Mouse (Mus musculus) limb, embryonic 12.5 days (tissue): ENCODE measurements around the gene Abca6. TPM values are rescaled to one million over a fixed set of nuclear protein-coding genes. Genes with fewer than 3 reads are reported as not detected.

Experiments
- ATAC-seq: fragments of 200-750 bp; cut with Nextera tagmentation; 2 replicates; pipeline ENCODE4 v1.8.0; 2017; ENCODE audit warnings: low read depth, moderate TSS enrichment; ENCODE audit not compliant: insufficient number of reproducible peaks, insufficient read depth, low FRiP score, low TSS enrichment
- H3K27ac ChIP-seq: fragments of 300-500 bp; sonication (generic); 2 replicates; pipeline ENCODE4 v1.5.1; 2016; ENCODE audit warnings: mild to moderate bottlenecking, moderate library complexity
- H3K27me3 ChIP-seq: fragments of 300-500 bp; sonication (generic); 2 replicates; pipeline ENCODE4 v1.6.1; 2016; ENCODE audit warnings: mild to moderate bottlenecking, moderate library complexity
- H3K36me3 ChIP-seq: fragments of 300-500 bp; sonication (generic); 2 replicates; pipeline ENCODE4 v1.6.1; 2016; ENCODE audit warnings: mild to moderate bottlenecking, moderate library complexity
- H3K4me1 ChIP-seq: fragments of 300-500 bp; sonication (generic); replicated peaks from 2 replicates; pipeline ENCODE4 v1.6.1; 2016
- H3K4me2 ChIP-seq: fragments of 300-500 bp; sonication (generic); 2 replicates; pipeline ENCODE4 v1.6.1; 2016; ENCODE audit warnings: mild to moderate bottlenecking, moderate library complexity
- H3K4me3 ChIP-seq: fragments of 300-500 bp; sonication (generic); replicated peaks from 2 replicates; pipeline ENCODE4 v1.5.1; 2016; ENCODE audit warnings: mild to moderate bottlenecking
- H3K9ac ChIP-seq: fragments of 300-500 bp; sonication (generic); replicated peaks from 2 replicates; pipeline ENCODE4 v1.6.1; 2016; ENCODE audit warnings: mild to moderate bottlenecking, moderate library complexity
- H3K9me3 ChIP-seq: fragments of 300-500 bp; sonication (generic); 2 replicates; pipeline ENCODE4 v1.6.1; 2016; ENCODE audit warnings: mild to moderate bottlenecking, moderate library complexity
- WGBS: fragments of 180-500 bp; shearing (Covaris S2); methylation state at CpG from one replicate; pipeline ENCODE4 v1.1.7; 2016; 5-methylcytosine and 5-hydroxymethylcytosine counted together
- polyA plus RNA-seq: library from polyadenylated mRNA; unstranded; fragments of >200 nt; fragmentation: Nextera tagmentation; extraction: Ambion mirVana; gene quantifications from 2 replicates; pipeline ENCODE4 v1.2.1, GENCODE M21; 2016

Abca6 gene
- polyA plus RNA-seq, 1 experiment from 2014 or later = 0.13 TPM

- Histone ChIP-seq H3K9me3 (no peaks in the 10 kb centered on the region), H3K4me1 (no peaks in the 10 kb centered on the region), H3K4me3 (no peak overlapping the region), H3K9ac (no peak overlapping the region), H3K4me2 (no peak overlapping the region), H3K27ac (no peak overlapping the region), H3K36me3 (no peaks in the 10 kb centered on the region), H3K27me3 (no peaks in the 10 kb centered on the region)
- ATAC-seq = no peak
- 96% methylated on average over 6 of the region's 6 CpGs for WGBS
These were observed 15.7 kb upstream of the Abca6 start for GRCm38 (mm10) chr11:110267232-110267631.

- Histone ChIP-seq H3K4me3 (no peak overlapping the region), H3K4me1 (no peaks in the 10 kb centered on the region), H3K27ac (no peak overlapping the region), H3K27me3 (no peaks in the 10 kb centered on the region), H3K36me3 (no peaks in the 10 kb centered on the region), H3K9ac (no peak overlapping the region), H3K4me2 (no peak overlapping the region), H3K9me3 (no peaks in the 10 kb centered on the region)
- 90% methylated on average over 11 of the region's 11 CpGs for WGBS
- ATAC-seq = no peak
These were observed 15.2 kb upstream of the Abca6 start for GRCm38 (mm10) chr11:110266757-110267156.

GRCm38 (mm10) chr11:110261867-110262266 is 10.3 kb upstream of the Abca6 start:
- Histone ChIP-seq H3K9ac (no peak overlapping the region), H3K27ac (no peak overlapping the region), H3K4me1 (no peaks in the 10 kb centered on the region), H3K27me3 (no peaks in the 10 kb centered on the region), H3K4me3 (no peak overlapping the region), H3K4me2 (no peak overlapping the region), H3K9me3 (no peaks in the 10 kb centered on the region), H3K36me3 (no peaks in the 10 kb centered on the region)
- 83% methylated on average over 3 of the region's 3 CpGs for WGBS
- ATAC-seq = no peak

- H3K4me3 ChIP-seq = no peak overlapping the region
- H3K27ac ChIP-seq = no peak overlapping the region
- H3K9me3 ChIP-seq = no peaks in the 10 kb centered on the region
- WGBS = 67% methylated on average over 4 of the region's 4 CpGs
- H3K4me2 ChIP-seq = no peak overlapping the region
- no peak for ATAC-seq
- H3K9ac ChIP-seq = no peak overlapping the region
- no peaks in the 10 kb centered on the region for H3K27me3 ChIP-seq
- H3K4me1 ChIP-seq = no peaks in the 10 kb centered on the region
- no peaks in the 10 kb centered on the region for H3K36me3 ChIP-seq
These were observed 6.3 kb upstream of the Abca6 start for GRCm38 (mm10) chr11:110257911-110258310.

- no peak overlapping the region for H3K27ac ChIP-seq
- ATAC-seq = no peak
- H3K27me3 ChIP-seq = no peaks in the 10 kb centered on the region
- H3K4me2 ChIP-seq = no peak overlapping the region
- no peaks in the 10 kb centered on the region for H3K4me1 ChIP-seq
- H3K9ac ChIP-seq = no peak overlapping the region
- no peaks in the 10 kb centered on the region for H3K9me3 ChIP-seq
- H3K4me3 ChIP-seq = no peak overlapping the region
- WGBS = 90% methylated on average over 4 of the region's 4 CpGs
- no peaks in the 10 kb centered on the region for H3K36me3 ChIP-seq
These were observed 5.5 kb upstream of the Abca6 start for GRCm38 (mm10) chr11:110257061-110257460.

DNA sequence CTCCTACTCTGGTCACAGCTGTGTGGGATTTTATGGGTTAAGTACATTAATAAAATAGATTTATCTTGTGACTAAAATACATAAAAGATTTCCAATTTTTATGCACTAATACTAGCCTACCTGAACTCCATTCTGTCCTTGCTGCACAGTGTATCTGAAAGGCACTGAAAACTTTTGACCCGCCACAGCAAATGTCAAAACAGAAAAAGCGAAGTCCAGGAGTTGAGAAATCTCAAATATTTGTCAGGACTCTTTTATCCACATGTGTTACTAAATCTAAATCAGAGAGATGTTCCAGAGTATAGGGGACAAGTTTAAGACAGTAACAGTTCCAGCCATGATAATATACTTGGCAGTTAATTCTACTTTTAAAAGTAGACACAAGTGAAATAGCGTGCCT is 680 bp upstream of the Abca6 start:
- Histone ChIP-seq H3K4me2 (no peak overlapping the region), H3K4me1 (no peaks in the 10 kb centered on the region), H3K9ac (no peak overlapping the region), H3K27ac (no peak overlapping the region), H3K9me3 (no peaks in the 10 kb centered on the region), H3K4me3 (no peak overlapping the region), H3K36me3 (no peaks in the 10 kb centered on the region), H3K27me3 (no peaks in the 10 kb centered on the region)
- 85% methylated on average over 3 of the region's 3 CpGs for WGBS
- ATAC-seq = no peak

GRCm38 (mm10) chr11:110244730-110245129 is 6.8 kb downstream of the Abca6 start:
- Histone ChIP-seq H3K36me3 (no peaks in the 10 kb centered on the region), H3K9me3 (peaks cover 4% of the 10 kb centered on the region; the same call in 1 of the 2 replicates), H3K9ac (no peak overlapping the region), H3K27me3 (no peaks in the 10 kb centered on the region), H3K4me2 (no peak overlapping the region), H3K4me3 (no peak overlapping the region), H3K27ac (no peak overlapping the region), H3K4me1 (no peaks in the 10 kb centered on the region)
- 90% methylated on average over 10 of the region's 10 CpGs for WGBS
- no peak for ATAC-seq

GRCm38 (mm10) chr11:110237466-110237865 is 14.1 kb downstream of the Abca6 start:
- H3K4me2 ChIP-seq = no peak overlapping the region
- no peaks in the 10 kb centered on the region for H3K36me3 ChIP-seq
- 91% methylated on average over 2 of the region's 2 CpGs for WGBS
- peaks cover 6% of the 10 kb centered on the region; the same call in 1 of the 2 replicates for H3K9me3 ChIP-seq
- H3K27ac ChIP-seq = no peak overlapping the region
- H3K9ac ChIP-seq = no peak overlapping the region
- ATAC-seq = no peak
- no peak overlapping the region for H3K4me3 ChIP-seq
- H3K4me1 ChIP-seq = no peaks in the 10 kb centered on the region
- no peaks in the 10 kb centered on the region for H3K27me3 ChIP-seq

- no peaks in the 10 kb centered on the region for H3K9me3 ChIP-seq
- H3K4me3 ChIP-seq = no peak overlapping the region
- ATAC-seq = no peak
- H3K4me2 ChIP-seq = no peak overlapping the region
- no peaks in the 10 kb centered on the region for H3K27me3 ChIP-seq
- no peak overlapping the region for H3K9ac ChIP-seq
- no peaks in the 10 kb centered on the region for H3K36me3 ChIP-seq
- H3K27ac ChIP-seq = no peak overlapping the region
- H3K4me1 ChIP-seq = no peaks in the 10 kb centered on the region
These were observed 18.6 kb downstream of the Abca6 start for GRCm38 (mm10) chr11:110232975-110233374.

GRCm38 (mm10) chr11:110217118-110217517 is 34.5 kb downstream of the Abca6 start:
- Histone ChIP-seq H3K27me3 (no peaks in the 10 kb centered on the region), H3K9me3 (no peaks in the 10 kb centered on the region), H3K27ac (no peak overlapping the region), H3K4me1 (no peaks in the 10 kb centered on the region), H3K4me2 (no peak overlapping the region), H3K4me3 (no peak overlapping the region), H3K9ac (no peak overlapping the region), H3K36me3 (no peaks in the 10 kb centered on the region)
- ATAC-seq = no peak

GRCm38 (mm10) chr11:110203930-110204329 is 47.6 kb downstream of the Abca6 start:
- Histone ChIP-seq H3K4me1 (no peaks in the 10 kb centered on the region), H3K27me3 (no peaks in the 10 kb centered on the region), H3K27ac (no peak overlapping the region), H3K9ac (no peak overlapping the region), H3K36me3 (no peaks in the 10 kb centered on the region), H3K4me3 (no peak overlapping the region), H3K9me3 (no peaks in the 10 kb centered on the region), H3K4me2 (no peak overlapping the region)
- 77% methylated on average over 5 of the region's 5 CpGs for WGBS
- ATAC-seq = no peak

DNA sequence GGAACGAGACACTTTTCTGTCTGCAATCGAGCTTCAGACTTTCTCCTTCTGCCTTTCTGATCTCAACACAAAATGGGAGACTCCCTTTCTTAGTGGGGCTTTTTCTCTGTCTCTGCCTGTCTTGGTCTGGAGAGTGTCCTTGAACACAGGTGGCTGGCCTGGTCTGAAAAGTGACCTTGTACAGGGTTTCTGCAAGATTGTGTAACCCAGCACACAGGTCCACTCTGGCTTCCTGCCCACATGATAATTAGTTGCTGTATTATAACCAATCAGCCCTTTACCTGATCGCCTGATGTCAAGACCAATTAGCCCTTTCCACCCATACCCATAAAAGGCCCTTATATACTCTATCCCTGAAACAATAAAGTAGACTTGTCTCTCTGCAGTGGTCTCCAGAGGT is 52.7 kb downstream of the Abca6 start:
- H3K27ac ChIP-seq = no peak overlapping the region
- H3K9me3 ChIP-seq = no peaks in the 10 kb centered on the region
- H3K27me3 ChIP-seq = no peaks in the 10 kb centered on the region
- H3K9ac ChIP-seq = no peak overlapping the region
- no peak overlapping the region for H3K4me2 ChIP-seq
- no peaks in the 10 kb centered on the region for H3K4me1 ChIP-seq
- ATAC-seq = no peak
- H3K36me3 ChIP-seq = no peaks in the 10 kb centered on the region
- no peak overlapping the region for H3K4me3 ChIP-seq
- 81% methylated on average over 3 of the region's 3 CpGs for WGBS
